Mouse (Mus musculus) megakaryocyte, adult 5-6 weeks (primary cell): ENCODE measurements around the gene Soat2. TPM values are rescaled to one million over a fixed set of nuclear protein-coding genes. Genes with fewer than 3 reads are reported as not detected.

Source experiments
- ATAC-seq: 2 replicates; pipeline ENCODE4 v1.8.0; 2016; ENCODE audit warnings: mild to moderate bottlenecking, inconsistent platforms; ENCODE audit not compliant: poor library complexity, severe bottlenecking
- total RNA-seq, 2 experiments: library from RNA; stranded (forward) in 1 of 2; stranded (reverse) in 1 of 2; fragments of 153-499, 151-499 nt in 1 of 2; fragments of 221-1000, 200-1000 nt in 1 of 2; gene quantifications; 2 replicates each; pipeline versions ENCODE4 v1.2.3 to v1.2.4; 2015 to 2017

The Soat2 gene
- total RNA-seq (2015) = 0.78 and 0.82 TPM in 2 replicates
- total RNA-seq (2017) = 0.89 and 1.1 TPM in 2 replicates

GRCm38 (mm10) chr15:102150301-102151135 lies at the start of gene Soat2:
Gene Soat2 (plus strand): TSS chr15:102150526.
- ATAC-seq = peak; percentile 92

- no peak for ATAC-seq
These were observed 49.2 kb upstream of the Soat2 start for GRCm38 (mm10) chr15:102100996-102101671.

GRCm38 (mm10) chr15:102101672-102102541 lies 48.4 kb upstream of the Soat2 start:
- ATAC-seq = no peak

- no peak for ATAC-seq
These were observed 47.7 kb upstream of the Soat2 start for GRCm38 (mm10) chr15:102102548-102103121.

GRCm38 (mm10) chr15:102103371-102103946 lies 46.9 kb upstream of the Soat2 start:
- no peak for ATAC-seq

GRCm38 (mm10) chr15:102103947-102104555 lies 46.3 kb upstream of the Soat2 start:
- no peak for ATAC-seq

GRCm38 (mm10) chr15:102105360-102105759 lies 45.0 kb upstream of the Soat2 start:
- ATAC-seq = no peak

- ATAC-seq = no peak
These were observed 44.3 kb upstream of the Soat2 start for GRCm38 (mm10) chr15:102105764-102106730.

GRCm38 (mm10) chr15:102106754-102107456 lies 43.4 kb upstream of the Soat2 start:
- no peak for ATAC-seq

GRCm38 (mm10) chr15:102107689-102108573 lies 42.4 kb upstream of the Soat2 start:
- ATAC-seq = peak; percentile 58

GRCm38 (mm10) chr15:102108651-102109525 lies 41.4 kb upstream of the Soat2 start:
- ATAC-seq = peak; percentile 65

GRCm38 (mm10) chr15:102110271-102110670 lies 40.1 kb upstream of the Soat2 start:
- no peak for ATAC-seq

- no peak for ATAC-seq
These were observed 39.4 kb upstream of the Soat2 start for GRCm38 (mm10) chr15:102110701-102111494.

GRCm38 (mm10) chr15:102111495-102111829 lies 38.9 kb upstream of the Soat2 start:
- no peak for ATAC-seq

GRCm38 (mm10) chr15:102112181-102112580 lies 38.1 kb upstream of the Soat2 start:
- no peak for ATAC-seq
